Mouse (Mus musculus) cerebellum, adult 9-11 months (tissue): ENCODE measurements around the gene Map1s.

Source experiments
- DNase-seq: peaks from one replicate; pipeline ENCODE4 v3.0.0; 2022

The Map1s gene

GRCm38 (mm10) chr8:70905831-70906736 lies at the start of gene Map1s:
Gene Map1s, plus strand, starts transcription at chr8:70905932.
- peak; percentile 88 for DNase-seq

GRCm38 (mm10) chr8:70856028-70856427 lies 49.7 kb upstream of the Map1s start:
- DNase-seq: no peak

GRCm38 (mm10) chr8:70856541-70857197 lies 49.1 kb upstream of the Map1s start:
- peak; percentile 85 for DNase-seq

GRCm38 (mm10) chr8:70857516-70857915 lies 48.2 kb upstream of the Map1s start:
- DNase-seq: no peak

GRCm38 (mm10) chr8:70862824-70863641 lies 42.7 kb upstream of the Map1s start, which contains the start of gene Kcnn1:
Gene Kcnn1, minus strand, starts transcription at chr8:70863258.
- peak; percentile 50 for DNase-seq

- DNase-seq: peak; percentile 62
Measured at GRCm38 (mm10) chr8:70863956-70864711, 41.6 kb upstream of the Map1s start.

GRCm38 (mm10) chr8:70864712-70865221 lies 41.0 kb upstream of the Map1s start:
- peak; percentile 68 for DNase-seq

GRCm38 (mm10) chr8:70865350-70866000 lies 40.3 kb upstream of the Map1s start:
- DNase-seq: peak; percentile 99

- DNase-seq: no peak
Measured at GRCm38 (mm10) chr8:70866001-70866520, 39.7 kb upstream of the Map1s start.

GRCm38 (mm10) chr8:70866566-70866965 lies 39.2 kb upstream of the Map1s start:
- no peak for DNase-seq

- DNase-seq: peak; percentile 61
Measured at GRCm38 (mm10) chr8:70868559-70869198, 37.1 kb upstream of the Map1s start.

- no peak for DNase-seq
Measured at GRCm38 (mm10) chr8:70869199-70869571, 36.5 kb upstream of the Map1s start.

GRCm38 (mm10) chr8:70869601-70870041 lies 36.1 kb upstream of the Map1s start:
- DNase-seq: peak; percentile 72

GRCm38 (mm10) chr8:70871195-70871807 lies 34.4 kb upstream of the Map1s start:
- no peak for DNase-seq

GRCm38 (mm10) chr8:70872643-70873363 lies 32.9 kb upstream of the Map1s start:
- DNase-seq: no peak

- peak; percentile 96 for DNase-seq
Measured at GRCm38 (mm10) chr8:70873364-70873985, 32.3 kb upstream of the Map1s start, which contains the start of gene Ccdc124. Gene Ccdc124, minus strand, starts transcription at chr8:70873935.

GRCm38 (mm10) chr8:70874441-70874840 lies 31.3 kb upstream of the Map1s start:
- DNase-seq: peak; percentile 54

GRCm38 (mm10) chr8:70876382-70876781 lies 29.4 kb upstream of the Map1s start:
- DNase-seq: no peak

GRCm38 (mm10) chr8:70878178-70878577 lies 27.6 kb upstream of the Map1s start:
- no peak for DNase-seq
